Mouse (Mus musculus) olfactory bulb, adult 2 months (tissue): ENCODE measurements around the gene Letmd1. TPM values are rescaled to one million over a fixed set of nuclear protein-coding genes. Genes with fewer than 3 reads are reported as not detected.

Source experiments
- H3K27ac ChIP-seq: fragments of 200-500 bp; 2 replicates; pipeline ENCODE4 v1.5.1; 2012; ENCODE audit warnings: low read depth, low read length; ENCODE audit not compliant: insufficient read depth
- H3K4me1 ChIP-seq: fragments of 200-500 bp; 2 replicates; pipeline ENCODE4 v1.6.1; 2012; ENCODE audit warnings: low read length; ENCODE audit not compliant: control insufficient read depth, insufficient read depth
- H3K4me3 ChIP-seq: fragments of 200-500 bp; 2 replicates; pipeline ENCODE4 v1.5.1; 2012; ENCODE audit warnings: mild to moderate bottlenecking, low read depth, low read length, moderate library complexity; ENCODE audit not compliant: insufficient read depth
- CTCF ChIP-seq: fragments of 200-500 bp; IDR thresholded peaks from 2 replicates; pipeline ENCODE4 v1.5.1; 2012; ENCODE audit warnings: low read depth, mild to moderate bottlenecking, low read length, moderate library complexity; ENCODE audit not compliant: insufficient read depth
- POLR2A ChIP-seq: fragments of 200-500 bp; IDR thresholded peaks from 2 replicates; pipeline ENCODE4 v1.6.1; 2012; ENCODE audit warnings: mild to moderate bottlenecking, low read depth, low read length, moderate library complexity; ENCODE audit not compliant: insufficient read depth
- whole genome bisulfite sequencing: fragments of 180-500 bp; shearing (Covaris S2); methylation state at CpG from one replicate; pipeline ENCODE4 v1.1.7; 2018; 5-methylcytosine and 5-hydroxymethylcytosine counted together
- polyA plus RNA-seq: library from polyadenylated mRNA; stranded (reverse); fragments of >200 nt; gene quantifications from 2 replicates; pipeline ENCODE4 v1.2.4, GENCODE M21; 2012; ENCODE audit warnings: low replicate concordance; ENCODE audit not compliant: missing spikeins, insufficient read depth, insufficient read length

The Letmd1 gene
- polyA plus RNA-seq, 1 experiment = not detected

- H3K4me3 ChIP-seq = no peak overlapping the region
- no peak overlapping the region for H3K27ac ChIP-seq
- H3K4me1 ChIP-seq = no peaks in the 10 kb centered on the region
- TF ChIP-seq POLR2A (no peak), CTCF (no peak)
- 88% methylated on average over 2 of the region's 2 CpGs for WGBS
Observed at GRCm38 (mm10) chr15:100515121-100515520, 46.3 kb downstream of the Letmd1 start.

GRCm38 (mm10) chr15:100520306-100520705, 51.5 kb downstream of the Letmd1 start:
- H3K4me3 ChIP-seq = no peak overlapping the region
- TF ChIP-seq CTCF (no peak), POLR2A (no peak)
- no peaks in the 10 kb centered on the region for H3K4me1 ChIP-seq
- H3K27ac ChIP-seq = no peak overlapping the region
- 94% methylated on average over 14 of the region's 14 CpGs for WGBS

GRCm38 (mm10) chr15:100525405-100525804, 56.6 kb downstream of the Letmd1 start:
- 96% methylated on average over 14 of the region's 14 CpGs for WGBS
- TF ChIP-seq CTCF = no peak
- no peak for TF ChIP-seq POLR2A
- H3K4me1 ChIP-seq = no peaks in the 10 kb centered on the region
- no peak overlapping the region for H3K4me3 ChIP-seq
- no peak overlapping the region for H3K27ac ChIP-seq

- Histone ChIP-seq H3K4me1 (no peaks in the 10 kb centered on the region), H3K27ac (no peak overlapping the region), H3K4me3 (no peak overlapping the region)
- TF ChIP-seq POLR2A (no peak), CTCF (no peak)
- WGBS = 82% methylated on average over 5 of the region's 5 CpGs
Observed at GRCm38 (mm10) chr15:100527900-100528299, 59.1 kb downstream of the Letmd1 start.

Other genes starting within 250 kb of the Letmd1 start
- not detected in 2 replicates for gene Atf1, start 241.2 kb upstream of the Letmd1 start, polyA plus RNA-seq
- not detected in 2 replicates for gene Tmprss12, start 188.2 kb upstream of the Letmd1 start, polyA plus RNA-seq
- not detected in 2 replicates for gene Mettl7a1, start 164.9 kb upstream of the Letmd1 start, polyA plus RNA-seq
- gene Mettl7a3, start 134.1 kb upstream of the Letmd1 start, polyA plus RNA-seq = not detected in 2 replicates
- not detected in 2 replicates for gene Methig1, start 115.9 kb upstream of the Letmd1 start, polyA plus RNA-seq
- not detected in 2 replicates for gene Mettl7a2, start 115.8 kb upstream of the Letmd1 start, polyA plus RNA-seq
- not detected in 2 replicates for gene Higd1c, start 104.5 kb upstream of the Letmd1 start, polyA plus RNA-seq
- not detected in 2 replicates for gene Gm5475, start 46.9 kb upstream of the Letmd1 start, polyA plus RNA-seq
- not detected in 2 replicates for gene Slc11a2, start 44.0 kb upstream of the Letmd1 start, polyA plus RNA-seq
- gene Csrnp2, start 26.5 kb downstream of the Letmd1 start, polyA plus RNA-seq = not detected in 2 replicates
- gene Tfcp2, start 83.0 kb downstream of the Letmd1 start, polyA plus RNA-seq = not detected in 2 replicates
- gene Pou6f1, start 131.0 kb downstream of the Letmd1 start, polyA plus RNA-seq = not detected in 2 replicates
- not detected in 2 replicates for gene Dazap2, start 146.3 kb downstream of the Letmd1 start, polyA plus RNA-seq
- not detected in 2 replicates for gene Smagp, start 167.9 kb downstream of the Letmd1 start, polyA plus RNA-seq
- not detected in 2 replicates for gene Bin2, start 200.5 kb downstream of the Letmd1 start, polyA plus RNA-seq
- not detected in 2 replicates for gene Cela1, start 218.9 kb downstream of the Letmd1 start, polyA plus RNA-seq